Mouse (Mus musculus) layer of hippocampus, adult 2 months (tissue): ENCODE data around the gene Olfr857. TPM values are rescaled to one million over a fixed set of nuclear protein-coding genes. Genes with fewer than 3 reads are reported as not detected.
"Not testable (repeated sequence)": the region's sequence is repeated elsewhere in the genome, so short reads cannot be mapped to it uniquely, and the experiment has no call there.

ENCODE experiments used
- DNase-seq, 2 experiments: peaks; one replicate each; pipeline ENCODE4 v3.0.0; 2022; ENCODE audit warnings: low spot score in 2 of 2
- H3K27ac ChIP-seq: fragments of 200-600 bp; 2 replicates; pipeline ENCODE4 v1.8.1; 2022
- H3K4me3 ChIP-seq: fragments of 200-600 bp; 2 replicates; pipeline ENCODE4 v1.8.1; 2022; ENCODE audit warnings: mild to moderate bottlenecking
- CTCF ChIP-seq: fragments of 200-600 bp; conservative IDR thresholded peaks from 2 replicates; pipeline ENCODE4 v1.8.1; 2022; ENCODE audit warnings: antibody characterized with exemption, mild to moderate bottlenecking, moderate library complexity
- long read RNA-seq, 2 experiments: library from polyadenylated mRNA; stranded (forward); transcript quantifications; one replicate each; pipeline ENCODE4 v2.0.0; 2021; ENCODE audit warnings: borderline mapping rate in 2 of 2
- total RNA-seq, 2 experiments: library from RNA; stranded (reverse); gene quantifications; 2 replicates each; pipeline ENCODE4 v1.2.3; 2021

Olfr857 gene
- total RNA-seq = not detected
- long read RNA-seq, experiment 1 = 0 reads
- long read RNA-seq, experiment 2 = 0 reads

GRCm38 (mm10) chr9:19709133-19709532 is at the start of gene Olfr857:
Gene Olfr857 (plus strand): TSS chr9:19709433.
- no peak within 1 kb of the TSS for H3K4me3 ChIP-seq
- H3K27ac ChIP-seq = no peak within 1 kb of the TSS
- DNase-seq = no peak
- no peak for TF ChIP-seq CTCF

GRCm38 (mm10) chr9:19690281-19690680 is 19.0 kb upstream of the Olfr857 start:
- no peak for TF ChIP-seq CTCF
- Histone ChIP-seq H3K27ac (no peak overlapping the region), H3K4me3 (no peak overlapping the region)
- DNase-seq = no peak

- no peak for DNase-seq
- TF ChIP-seq CTCF = no peak
- Histone ChIP-seq H3K27ac (no peak overlapping the region), H3K4me3 (no peak overlapping the region)
Measured at GRCm38 (mm10) chr9:19691426-19691825, 17.8 kb upstream of the Olfr857 start.

GRCm38 (mm10) chr9:19692430-19692829 is 16.8 kb upstream of the Olfr857 start:
- Histone ChIP-seq H3K27ac (no peak overlapping the region), H3K4me3 (no peak overlapping the region)
- TF ChIP-seq CTCF = no peak
- DNase-seq = no peak

- not testable (repeated sequence) for DNase-seq, H3K4me3 ChIP-seq, H3K27ac ChIP-seq
Measured at GRCm38 (mm10) chr9:19694285-19694684, 14.9 kb upstream of the Olfr857 start.

- not testable (repeated sequence) for H3K27ac ChIP-seq, H3K4me3 ChIP-seq, DNase-seq
Measured at GRCm38 (mm10) chr9:19694898-19695379, 14.3 kb upstream of the Olfr857 start.

GRCm38 (mm10) chr9:19704546-19704945 is 4.7 kb upstream of the Olfr857 start:
- H3K4me3 ChIP-seq, DNase-seq: not testable (repeated sequence)

More at GRCm38 (mm10) chr9:19704546-19704945, 4.7 kb upstream of the Olfr857 start:
- not testable (repeated sequence) for H3K27ac ChIP-seq

Other genes starting within 250 kb of the Olfr857 start
- gene Olfr850, start 231.2 kb upstream of the Olfr857 start, total RNA-seq = not detected
- not detected for gene Olfr851, start 216.1 kb upstream of the Olfr857 start, total RNA-seq
- gene Olfr853, start 168.4 kb upstream of the Olfr857 start, total RNA-seq = not detected
- not detected for gene Olfr854, start 142.1 kb upstream of the Olfr857 start, total RNA-seq
- gene Olfr855, start 126.8 kb upstream of the Olfr857 start, total RNA-seq = not detected
- gene Zfp317, start 87.3 kb upstream of the Olfr857 start, total RNA-seq = 10 to 100 TPM; 19.2 to 23.6 TPM
- not detected for gene Olfr58, start 70.8 kb downstream of the Olfr857 start, total RNA-seq
- gene Olfr859, start 95.5 kb downstream of the Olfr857 start, total RNA-seq = not detected
- not detected for gene Olfr860, start 140.3 kb downstream of the Olfr857 start, total RNA-seq
- gene Olfr862, start 178.6 kb downstream of the Olfr857 start, total RNA-seq = not detected
- not detected for gene Olfr77, start 207.4 kb downstream of the Olfr857 start, total RNA-seq